Mouse (Mus musculus) adrenal gland, adult 8-10 months (tissue): Measurements from ENCODE around the gene Asb17. TPM values are rescaled to one million over a fixed set of nuclear protein-coding genes. Genes with fewer than 3 reads are reported as not detected.

Source experiments
- DNase-seq: peaks from one replicate; pipeline ENCODE4 v3.0.0; 2022
- total RNA-seq, 4 experiments: library from RNA; stranded (reverse); gene quantifications; 2 replicates each; pipeline ENCODE4 v1.2.4; 2022

The Asb17 gene
- total RNA-seq, 4 experiments from 2014 or later = not detected

- no peak for DNase-seq
Observed at GRCm38 (mm10) chr3:153889188-153889781, 45.3 kb downstream of the Asb17 start.

DNA sequence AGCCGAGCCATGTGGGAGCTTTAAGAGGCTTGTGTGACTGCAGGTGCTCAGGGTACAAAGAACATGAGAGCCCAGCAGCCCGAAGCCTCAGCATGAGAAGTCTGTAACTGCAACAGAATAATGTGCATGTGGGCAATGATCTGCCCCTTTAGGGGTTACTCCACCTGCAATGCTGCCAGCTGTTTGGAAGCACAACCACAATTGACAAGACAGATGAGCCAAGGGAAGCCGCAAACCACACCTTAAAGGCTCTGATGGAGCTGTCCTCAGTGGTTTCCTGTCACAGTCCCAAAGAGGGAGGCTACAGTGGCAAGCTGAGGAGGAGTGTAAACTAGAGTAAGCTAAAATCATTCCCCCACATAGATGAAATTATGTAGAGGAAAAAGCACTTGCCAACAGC is 51.4 kb downstream of the Asb17 start:
- no peak for DNase-seq

- DNase-seq = no peak
Observed at GRCm38 (mm10) chr3:153897216-153897615, 53.2 kb downstream of the Asb17 start.

DNA sequence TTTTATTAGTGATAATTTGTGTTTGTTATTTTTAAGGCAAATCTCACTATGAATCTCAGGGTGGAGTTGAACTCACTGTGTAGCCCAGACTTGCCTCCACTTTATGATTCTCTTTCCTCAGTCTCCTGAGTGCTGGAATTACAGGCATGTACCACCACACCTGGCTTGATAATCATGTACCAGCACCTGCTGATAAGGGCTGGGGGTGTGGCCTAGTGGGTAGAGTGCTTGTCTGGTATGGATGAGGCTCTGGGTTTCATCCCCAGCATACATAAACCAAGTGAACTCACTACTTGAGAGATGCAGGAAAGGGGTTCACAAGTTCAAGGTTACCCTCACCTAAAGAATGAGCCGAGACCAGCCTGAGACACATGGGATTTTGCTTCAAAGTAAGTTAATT is 57.9 kb downstream of the Asb17 start:
- no peak for DNase-seq

DNA sequence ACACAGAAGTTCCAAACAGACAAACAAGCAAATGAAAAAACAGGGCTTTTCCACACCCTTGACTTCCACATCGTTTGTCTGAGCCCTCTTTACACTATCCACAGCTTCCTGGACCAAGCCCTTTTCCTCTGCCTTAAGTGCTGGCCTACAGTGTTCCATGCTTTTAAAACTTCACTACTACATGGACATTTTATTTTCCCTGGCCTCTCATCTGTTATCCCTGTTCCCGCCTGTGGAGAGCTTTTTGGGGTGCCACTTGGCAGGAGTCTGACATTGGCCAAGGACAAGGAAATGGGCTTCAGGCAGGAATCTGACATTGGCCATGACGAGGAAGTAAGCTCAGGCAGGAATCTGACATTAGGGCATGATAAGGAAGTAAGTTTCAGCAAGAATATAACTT is 58.6 kb downstream of the Asb17 start:
- DNase-seq = no peak

DNA sequence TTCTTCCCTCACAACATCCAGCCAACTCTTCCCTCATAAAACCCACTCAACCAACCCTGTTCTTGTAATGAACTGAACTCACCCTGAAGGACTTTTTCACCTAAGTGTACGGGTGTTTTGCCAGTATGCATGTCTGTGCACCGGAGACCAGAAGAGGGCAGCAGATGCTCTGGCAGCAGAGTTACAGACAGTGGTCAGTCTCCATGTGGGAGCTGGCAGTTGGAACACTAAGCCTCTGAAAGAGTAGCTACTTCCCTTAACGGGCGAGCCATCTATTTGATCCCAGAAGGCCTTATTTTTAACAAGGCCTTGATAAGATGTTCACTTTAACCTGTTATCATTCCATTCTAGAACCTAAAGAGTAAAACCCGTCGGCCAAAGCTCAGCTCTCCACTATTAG is 60.6 kb downstream of the Asb17 start:
- no peak for DNase-seq

Other genes with a start within 250 kb of the Asb17 start
- 10 to 100 TPM in 3 of 4 experiments, 1 to 10 TPM in 1; 7.7 to 25.4 (median 16.9) TPM for gene St6galnac3, start 119.0 kb upstream of the Asb17 start, total RNA-seq
- gene Msh4, start 61.9 kb downstream of the Asb17 start, total RNA-seq = under 1 TPM; 0.07 to 0.62 (median 0.16) TPM
- 10 to 100 TPM; 74.0 to 84.6 (median 78.7) TPM for gene Rabggtb, start 68.8 kb downstream of the Asb17 start, total RNA-seq
- 100 to 1,000 TPM; 446 to 580 (median 575) TPM for gene Acadm, start 100.4 kb downstream of the Asb17 start, total RNA-seq
- under 1 TPM in 3 of 4 experiments, not detected in 1; 0.03 to 0.11 (median 0.06) TPM for gene Slc44a5, start 129.2 kb downstream of the Asb17 start, total RNA-seq